Mouse (Mus musculus) cerebellum, adult (tissue): ENCODE measurements around the gene Gemin7.
A peak's percentile ranks its signal among the peaks of the same experiment; 100 is the strongest.

ENCODE experiments used
- ATAC-seq: cut with Nextera tagmentation; 2 replicates; pipeline ENCODE4 v1.9.2; 2017; ENCODE audit warnings: mild to moderate bottlenecking, moderate library complexity, mixed read lengths; ENCODE audit not compliant: insufficient number of reproducible peaks, low FRiP score, low TSS enrichment

Gemin7 gene

GRCm38 (mm10) chr7:19578436-19578835 is 1.0 kb upstream of the Gemin7 start:
- ATAC-seq = no peak

GRCm38 (mm10) chr7:19577877-19578414 is 551 bp upstream of the Gemin7 start:
- peak; percentile 53; the same call in 1 of the 2 replicates for ATAC-seq

DNA sequence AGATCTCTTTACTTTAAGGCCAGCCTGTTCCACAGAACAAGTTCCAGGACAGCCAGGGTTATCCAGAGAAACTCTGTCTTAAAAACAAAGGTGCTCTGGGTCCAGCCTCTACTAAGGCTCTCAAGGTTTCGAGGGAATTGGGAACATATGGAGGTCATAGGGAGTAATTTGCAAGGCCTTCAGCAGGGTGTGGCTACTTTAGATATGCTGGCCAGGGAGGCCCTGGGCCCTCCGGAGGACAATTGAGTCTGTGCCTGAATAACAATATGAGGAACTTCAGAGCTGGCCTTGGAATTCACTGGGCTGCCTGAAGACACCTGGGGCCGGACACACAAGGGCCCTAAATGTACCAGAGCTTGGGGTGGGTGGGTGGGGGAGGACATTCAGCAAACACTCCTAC is 1.8 kb downstream of the Gemin7 start:
- ATAC-seq = no peak

- no peak for ATAC-seq
Observed at GRCm38 (mm10) chr7:19573776-19574140, 3.6 kb downstream of the Gemin7 start.

DNA sequence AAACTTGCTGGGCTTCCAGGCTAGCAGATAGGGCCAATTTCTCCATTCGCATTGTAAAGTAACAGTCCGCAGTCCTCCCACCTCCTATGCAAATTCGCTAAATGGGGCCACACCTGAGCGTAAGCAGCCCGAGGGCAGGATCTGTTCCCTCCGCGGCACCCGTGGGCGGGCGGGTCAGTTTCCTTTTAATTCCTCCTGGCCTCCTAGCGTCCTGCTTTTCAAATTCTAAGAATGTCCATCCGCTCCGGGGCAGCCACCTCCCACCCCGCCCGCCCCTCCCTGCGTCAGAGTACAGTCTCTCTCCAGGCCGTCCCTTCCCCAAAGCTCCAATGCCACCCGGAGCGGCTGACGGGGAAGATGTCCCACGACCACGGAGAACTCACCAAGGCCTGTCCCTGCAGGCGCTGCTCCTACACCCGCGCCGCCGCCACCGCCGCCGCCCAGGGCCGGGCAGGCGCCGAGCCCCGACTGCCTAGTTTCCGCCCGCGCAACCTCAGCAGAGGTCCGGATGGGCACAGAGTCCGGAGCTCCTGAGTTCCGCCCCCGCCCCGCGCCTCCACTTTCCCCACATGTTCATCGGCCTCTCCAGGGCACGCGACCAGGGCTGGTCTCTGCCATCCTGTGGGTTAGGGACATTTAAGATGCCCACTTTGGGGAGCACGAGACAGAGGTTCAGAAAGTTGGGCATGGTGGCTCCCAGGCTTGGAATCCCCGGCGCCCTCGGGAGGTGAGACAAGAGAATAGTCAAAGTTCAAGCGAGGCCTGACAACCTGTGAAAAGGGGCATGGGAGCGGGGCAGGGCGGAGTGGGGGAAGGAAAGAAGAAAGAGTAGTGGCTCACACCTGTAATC is 4.2 kb downstream of the Gemin7 start:
- peak; percentile 60; the same call in 1 of the 2 replicates for ATAC-seq

- ATAC-seq = no peak
Observed at GRCm38 (mm10) chr7:19569647-19570046, 7.7 kb downstream of the Gemin7 start.

DNA sequence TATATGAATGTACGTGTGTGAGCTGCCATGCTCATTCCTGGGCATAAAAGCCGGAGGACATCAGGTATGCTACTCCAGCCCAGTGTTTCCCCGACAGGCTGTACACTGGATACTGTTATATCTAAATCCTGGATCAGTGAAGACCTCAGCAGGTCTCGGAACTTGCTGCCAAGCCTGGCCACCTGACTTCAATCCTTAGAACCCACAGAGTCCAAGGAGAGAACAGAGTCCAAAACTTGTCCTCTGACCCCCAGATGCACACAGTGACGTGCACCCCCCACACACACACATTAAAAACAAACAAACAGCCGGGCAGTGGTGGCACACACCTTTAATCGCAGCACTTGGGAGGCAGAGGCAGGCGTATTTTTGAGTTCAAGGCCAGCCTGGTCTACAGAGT is 10.0 kb downstream of the Gemin7 start:
- ATAC-seq = no peak

DNA sequence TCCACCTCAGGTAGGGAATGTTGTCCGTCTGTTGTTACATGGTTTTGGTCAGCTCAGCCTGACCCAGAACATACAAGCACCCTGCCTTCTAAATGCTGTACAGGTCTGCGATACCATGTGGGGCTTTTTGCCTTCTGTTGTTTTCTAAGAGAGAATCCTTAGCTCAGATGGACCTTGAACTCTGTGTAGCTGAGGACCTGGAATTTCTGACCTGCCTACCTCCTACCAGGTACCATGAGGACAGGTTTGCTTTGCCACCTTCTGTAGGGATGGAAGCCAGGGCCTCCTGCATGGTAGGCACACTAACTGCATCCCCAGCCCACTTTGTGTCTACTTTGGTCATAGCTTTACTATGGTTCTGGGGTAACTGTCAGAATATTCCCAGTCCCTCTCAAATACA is 11.6 kb downstream of the Gemin7 start:
- ATAC-seq = no peak

- ATAC-seq = no peak
Observed at GRCm38 (mm10) chr7:19564455-19564854, 12.9 kb downstream of the Gemin7 start.

- ATAC-seq = no peak
Observed at GRCm38 (mm10) chr7:19563884-19564283, 13.5 kb downstream of the Gemin7 start.

- ATAC-seq = no peak
Observed at GRCm38 (mm10) chr7:19562643-19563410, 14.6 kb downstream of the Gemin7 start, which contains the start of gene Ppp1r37. Gene Ppp1r37 (minus strand): TSS chr7:19563076.

DNA sequence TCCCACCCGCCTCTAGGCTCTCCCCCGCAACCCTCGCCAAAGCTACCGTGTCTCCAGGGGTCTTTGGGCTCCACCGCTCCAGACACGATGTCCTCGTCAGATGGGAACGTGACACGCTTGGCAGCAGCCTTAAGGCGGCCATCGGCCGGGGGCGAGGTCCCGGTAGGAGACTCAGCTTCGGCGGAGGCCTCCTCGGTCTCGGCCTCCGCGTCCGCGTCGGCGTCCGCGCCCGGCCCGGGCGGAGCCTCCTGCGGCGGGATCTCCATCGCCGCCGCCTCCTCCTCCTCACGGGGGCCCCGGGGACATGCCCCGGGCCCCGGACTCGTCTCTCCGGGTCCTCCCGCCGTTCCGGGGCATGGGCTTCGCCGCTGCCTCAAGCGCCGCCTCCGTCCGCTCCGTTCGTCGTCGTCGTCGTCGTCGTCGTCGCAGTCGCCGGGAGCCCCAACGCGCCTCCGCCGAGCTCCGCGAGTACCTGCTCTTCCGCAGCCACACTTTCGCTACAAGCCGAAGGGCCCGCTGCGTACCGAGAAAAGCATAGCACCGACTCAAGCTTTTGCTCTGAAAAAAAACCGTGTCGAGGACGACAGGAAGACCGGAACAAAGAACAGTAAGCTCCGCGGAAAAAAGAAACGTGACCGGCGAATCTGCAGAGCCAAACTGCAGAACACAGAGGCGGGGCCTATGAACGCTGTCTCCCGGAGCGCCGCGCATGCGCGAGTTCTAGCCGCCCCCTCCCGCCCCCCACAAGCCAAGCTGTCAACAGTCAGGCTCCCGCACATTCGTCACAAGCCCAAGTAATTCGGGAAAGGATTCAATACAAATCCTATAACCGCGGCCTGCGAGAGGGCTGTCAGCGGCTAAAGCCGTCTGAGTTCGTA is 15.4 kb downstream of the Gemin7 start:
- ATAC-seq = peak; percentile 73

GRCm38 (mm10) chr7:19561431-19561764 is 16.0 kb downstream of the Gemin7 start:
- ATAC-seq = no peak

DNA sequence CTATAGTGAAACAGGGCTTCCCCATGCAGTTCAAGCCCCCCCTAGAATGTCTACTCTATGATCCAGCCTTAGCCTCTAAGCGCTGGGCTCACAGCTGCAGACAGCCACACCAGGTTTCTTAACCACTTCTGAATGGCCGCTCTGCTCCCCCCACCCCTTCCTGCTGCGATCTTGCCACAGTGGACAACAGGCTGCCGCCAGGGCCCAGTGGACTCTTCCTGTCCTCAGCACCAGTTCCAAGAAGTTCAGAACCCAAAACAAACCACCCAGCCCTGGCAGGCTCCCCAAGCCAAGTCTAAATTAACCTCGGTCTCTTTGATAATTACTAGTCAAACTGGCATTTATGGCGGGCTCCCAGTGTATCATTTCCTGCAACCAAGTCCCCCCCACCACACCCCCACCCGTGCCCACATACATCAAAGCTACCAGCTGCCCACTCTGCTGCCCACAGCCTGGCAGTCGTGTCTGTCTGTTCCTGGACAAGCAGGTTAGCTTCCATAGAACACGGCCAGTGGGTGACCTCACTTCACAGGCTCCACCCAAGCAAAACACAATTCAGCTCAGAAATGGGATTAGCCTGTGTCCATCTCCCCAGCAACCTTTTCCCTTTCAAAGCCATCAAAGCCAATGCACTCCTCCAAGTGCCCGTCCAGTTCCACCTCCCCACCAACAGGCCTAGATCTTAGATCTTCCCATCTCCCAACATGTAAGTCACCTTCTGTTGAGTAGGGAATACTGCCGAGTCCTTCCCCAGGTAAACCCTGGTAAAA is 16.7 kb downstream of the Gemin7 start:
- no peak for ATAC-seq

DNA sequence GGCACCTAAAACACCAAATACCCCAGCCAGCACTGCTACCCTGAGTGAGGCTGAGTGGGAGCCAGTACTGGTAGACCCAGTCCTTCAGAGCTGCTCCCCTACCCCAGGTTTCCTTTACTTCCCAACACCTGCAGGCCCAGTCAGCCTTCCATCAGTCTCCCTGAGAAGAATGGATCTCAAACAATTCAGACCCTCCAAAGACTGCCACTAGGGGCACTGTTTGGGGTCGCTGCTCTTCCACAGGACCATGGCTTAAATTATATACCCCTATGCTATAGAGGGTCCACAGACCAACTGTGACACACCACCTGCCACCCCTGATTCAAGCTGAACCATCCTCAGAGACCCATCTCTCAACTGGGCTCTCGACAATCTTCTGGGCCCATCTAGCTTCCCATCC is 18.4 kb downstream of the Gemin7 start:
- ATAC-seq = no peak

- no peak for ATAC-seq
Observed at GRCm38 (mm10) chr7:19557982-19558900, 19.2 kb downstream of the Gemin7 start.

DNA sequence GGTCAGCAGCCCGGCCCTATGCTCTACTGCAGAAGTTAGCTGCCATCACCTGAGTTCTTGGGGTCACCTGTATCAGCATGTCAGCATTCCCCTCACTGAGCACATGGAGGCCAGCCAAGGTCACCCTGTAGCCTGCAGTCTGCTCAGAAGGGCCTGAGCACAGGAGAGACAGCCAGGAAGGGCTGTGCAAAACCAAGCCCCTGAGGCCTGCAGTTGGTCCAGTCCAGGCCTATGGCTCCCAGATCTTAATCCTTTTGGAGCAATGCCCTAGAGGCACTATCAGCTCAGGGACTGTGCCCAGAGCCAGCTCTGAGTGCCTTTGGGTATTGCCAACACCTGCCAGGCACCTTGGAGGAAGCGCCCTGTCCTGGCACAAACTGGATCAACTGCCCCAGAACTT is 20.3 kb downstream of the Gemin7 start:
- no peak for ATAC-seq

DNA sequence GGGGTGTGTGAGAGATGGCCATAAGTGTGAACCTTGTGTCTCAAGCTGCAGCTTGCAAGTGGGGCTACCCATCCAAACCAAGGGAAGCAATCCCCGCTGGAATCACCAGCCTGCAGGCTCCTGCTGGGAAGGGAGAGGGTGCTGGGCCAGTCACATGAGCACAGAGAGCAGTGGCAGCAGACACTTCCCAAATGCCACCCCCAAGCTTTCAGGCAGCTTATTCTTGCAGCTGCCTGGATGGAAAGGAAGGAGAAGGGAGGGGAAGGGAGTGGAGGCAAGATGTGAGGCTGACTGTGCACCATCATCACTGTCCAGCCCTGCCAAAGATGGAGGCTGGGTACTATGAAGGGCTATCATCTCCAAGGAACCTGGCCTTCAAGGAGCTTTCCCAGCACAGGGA is 23.2 kb downstream of the Gemin7 start:
- ATAC-seq = no peak

GRCm38 (mm10) chr7:19552443-19552842 is 25.0 kb downstream of the Gemin7 start:
- no peak for ATAC-seq
